Mouse (Mus musculus) midbrain, postnatal 0 days (tissue): Measurements from ENCODE around the gene Qpct. TPM values are rescaled to one million over a fixed set of nuclear protein-coding genes. Genes with fewer than 3 reads are reported as not detected.
"Not testable (repeated sequence)": the region's sequence is repeated elsewhere in the genome, so short reads cannot be mapped to it uniquely, and the experiment has no call there.

ENCODE experiments used
- ATAC-seq: fragments of 200-750 bp; cut with Nextera tagmentation; 2 replicates; pipeline ENCODE4 v1.8.0; 2017; ENCODE audit warnings: moderate number of reproducible peaks, mild to moderate bottlenecking, moderate TSS enrichment, moderate library complexity; ENCODE audit not compliant: low FRiP score
- DNase-seq: peaks from one replicate; pipeline ENCODE4 v3.0.0-alpha.2; 2015; ENCODE audit warnings: low spot score
- H3K27ac ChIP-seq: fragments of 300-500 bp; sonication (generic); 2 replicates; pipeline ENCODE4 v1.5.1; 2014; ENCODE audit warnings: low read depth, mild to moderate bottlenecking, low read length, mixed read lengths
- H3K27me3 ChIP-seq: fragments of 300-500 bp; sonication (generic); 2 replicates; pipeline ENCODE4 v1.6.1; 2014; ENCODE audit warnings: low read length, control low read depth, mixed read lengths; ENCODE audit not compliant: insufficient read depth
- H3K36me3 ChIP-seq: fragments of 300-500 bp; sonication (generic); 2 replicates; pipeline ENCODE4 v1.6.1; 2014; ENCODE audit warnings: low read length, control low read depth, mixed read lengths; ENCODE audit not compliant: insufficient read depth
- H3K4me1 ChIP-seq: fragments of 300-500 bp; sonication (generic); 2 replicates; pipeline ENCODE4 v1.6.1; 2014; ENCODE audit warnings: mild to moderate bottlenecking, control low read depth, antibody characterized with exemption, low read length, mixed read lengths; ENCODE audit not compliant: insufficient read depth
- H3K4me2 ChIP-seq: fragments of 300-500 bp; sonication (generic); 2 replicates; pipeline ENCODE4 v1.6.1; 2014; ENCODE audit warnings: low read depth, mild to moderate bottlenecking, low read length, mixed read lengths; ENCODE audit not compliant: poor library complexity, severe bottlenecking
- H3K4me3 ChIP-seq: fragments of 300-500 bp; sonication (generic); 2 replicates; pipeline ENCODE4 v1.5.1; 2014; ENCODE audit warnings: low read depth, mild to moderate bottlenecking, low read length, moderate library complexity
- H3K9ac ChIP-seq: fragments of 300-500 bp; sonication (generic); replicated peaks from 2 replicates; pipeline ENCODE4 v1.6.1; 2014; ENCODE audit warnings: mild to moderate bottlenecking, low read length, moderate library complexity, mixed read lengths; ENCODE audit not compliant: poor library complexity, severe bottlenecking
- H3K9me3 ChIP-seq: fragments of 300-500 bp; sonication (generic); 2 replicates; pipeline ENCODE4 v1.6.1; 2016; ENCODE audit warnings: low read length, control low read depth
- CTCF ChIP-seq: IDR thresholded peaks from 2 replicates; pipeline ENCODE4 v1.5.1; 2016; ENCODE audit warnings: antibody characterized with exemption, mild to moderate bottlenecking
- WGBS: fragments of 180-500 bp; shearing (Covaris S2); extraction: QIAGEN DNeasy Blood & Tissue Kit; methylation state at CpG from one replicate; pipeline ENCODE4 v1.1.7; 2014; 5-methylcytosine and 5-hydroxymethylcytosine counted together
- polyA plus RNA-seq: library from polyadenylated mRNA; unstranded; fragments of >200 nt; fragmentation: Nextera tagmentation; extraction: Ambion mirVana; gene quantifications from 2 replicates; pipeline ENCODE4 v1.2.1, GENCODE M21; 2015
- total RNA-seq: library from RNA; depleted of rRNA; stranded (reverse); fragments of >200 nt; gene quantifications from 2 replicates; pipeline ENCODE4 v1.2.3, GENCODE M21; 2014

The Qpct gene
- total and polyA plus RNA-seq, 2 experiments from 2014 or later = 28.0 to 30.2 TPM

DNA sequence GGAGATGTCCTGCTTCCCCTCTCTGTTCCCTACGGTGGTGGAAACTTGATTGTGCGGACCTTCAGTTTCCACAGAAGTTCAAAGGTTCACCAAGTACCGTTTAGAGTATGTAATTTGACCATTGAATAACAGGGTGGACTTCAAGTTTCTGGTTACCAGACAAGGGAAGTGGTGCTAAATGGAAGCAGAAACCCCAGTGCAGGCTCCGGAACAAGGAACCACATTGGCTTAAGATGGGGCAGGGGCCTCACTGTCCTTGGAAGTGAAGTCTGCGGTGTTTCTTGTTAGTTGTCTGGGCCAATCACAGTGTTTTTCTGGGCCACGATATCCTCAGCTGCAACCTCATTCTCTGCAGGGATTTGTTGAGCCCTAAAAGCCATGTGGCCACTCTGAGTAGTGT lies 56.5 kb downstream of the Qpct start:
- no peak overlapping the region for H3K4me2 ChIP-seq
- H3K4me1 ChIP-seq = no peaks in the 10 kb centered on the region
- H3K9ac ChIP-seq = no peak overlapping the region
- H3K27ac ChIP-seq = no peak overlapping the region
- no peaks in the 10 kb centered on the region for H3K9me3 ChIP-seq
- no peak for TF ChIP-seq CTCF
- no peak overlapping the region for H3K4me3 ChIP-seq
- no peaks in the 10 kb centered on the region for H3K36me3 ChIP-seq
- 90% methylated on average over 6 of the region's 6 CpGs for WGBS
- ATAC-seq = no peak
- DNase-seq = no peak
- no peaks in the 10 kb centered on the region for H3K27me3 ChIP-seq

- Histone ChIP-seq H3K9ac (no peak overlapping the region), H3K27ac (no peak overlapping the region), H3K36me3 (no peaks in the 10 kb centered on the region), H3K4me1 (no peaks in the 10 kb centered on the region), H3K4me3 (no peak overlapping the region), H3K9me3 (no peaks in the 10 kb centered on the region), H3K4me2 (no peak overlapping the region), H3K27me3 (no peaks in the 10 kb centered on the region)
- no peak for TF ChIP-seq CTCF
- DNase-seq = no peak
- WGBS = 82% methylated on average over 9 of the region's 9 CpGs
- no peak for ATAC-seq
Observed at GRCm38 (mm10) chr17:79109576-79109975, 57.9 kb downstream of the Qpct start.

DNA sequence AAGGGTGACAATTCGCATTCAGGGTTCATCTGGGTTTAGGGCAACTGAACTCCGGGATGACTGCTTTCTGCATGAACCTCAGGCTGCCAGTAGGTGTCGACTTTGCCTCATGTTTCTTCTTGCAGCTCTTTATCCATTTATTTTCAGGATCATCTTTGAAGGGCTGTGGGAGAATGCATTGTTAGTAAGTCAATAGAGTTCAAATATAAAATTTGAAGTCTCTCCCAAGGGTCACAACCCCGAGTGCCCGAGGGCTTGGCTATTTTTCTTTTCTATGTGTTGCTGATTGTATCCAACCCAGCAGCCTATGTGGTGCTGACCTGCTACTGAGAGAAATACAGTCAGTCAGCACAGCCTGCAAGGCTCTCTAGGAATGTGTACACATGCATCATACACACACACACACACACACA lies 59.2 kb downstream of the Qpct start:
- ATAC-seq = peak; percentile 68; the same call in 1 of the 2 replicates
- 22% methylated on average over 5 of the region's 5 CpGs for WGBS
- no peaks in the 10 kb centered on the region for H3K4me1 ChIP-seq

DNA sequence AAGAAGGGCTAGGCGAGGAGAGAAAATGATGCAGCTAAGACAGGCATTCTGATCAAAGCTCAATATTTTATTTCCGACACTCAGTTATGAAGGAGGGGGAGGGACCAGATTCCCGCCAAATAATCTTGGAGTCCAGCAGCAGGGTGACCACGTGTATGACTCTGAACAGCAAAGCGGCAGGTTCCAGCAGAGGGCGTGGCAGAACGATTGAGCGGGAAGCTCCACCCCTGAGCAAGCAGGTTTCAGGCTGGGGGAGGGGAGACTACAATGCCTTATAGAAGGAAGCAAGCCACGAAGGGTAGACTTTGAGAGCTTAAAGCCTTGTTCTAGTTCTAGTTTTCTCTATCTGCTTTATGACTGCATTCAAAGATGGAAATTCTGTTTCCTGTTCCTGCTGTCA lies 63.5 kb downstream of the Qpct start:
- H3K27ac ChIP-seq, H3K27me3 ChIP-seq, ATAC-seq, H3K36me3 ChIP-seq, H3K9me3 ChIP-seq, H3K4me2 ChIP-seq, H3K9ac ChIP-seq, H3K4me3 ChIP-seq, DNase-seq, H3K4me1 ChIP-seq: not testable (repeated sequence)
- 56% methylated on average over 9 of the region's 9 CpGs for WGBS

More for the DNA sequence above, 59.2 kb downstream of the Qpct start:
- no peaks in the 10 kb centered on the region for H3K27me3 ChIP-seq
- TF ChIP-seq CTCF = peak; percentile 97
- no peak overlapping the region for H3K27ac ChIP-seq
- DNase-seq = peak; percentile 80
- H3K4me3 ChIP-seq = no peak overlapping the region
- H3K9me3 ChIP-seq = no peaks in the 10 kb centered on the region
- no peaks in the 10 kb centered on the region for H3K36me3 ChIP-seq
- no peak overlapping the region for H3K9ac ChIP-seq
- no peak overlapping the region for H3K4me2 ChIP-seq

GRCm38 (mm10) chr17:79119066-79119465 lies 67.4 kb downstream of the Qpct start:
- ATAC-seq (no peak), DNase-seq (no peak)
- no peak overlapping the region for H3K4me3 ChIP-seq
- no peak overlapping the region for H3K9ac ChIP-seq
- TF ChIP-seq CTCF = no peak
- 78% methylated on average over 1 of the region's 1 CpGs for WGBS
- no peaks in the 10 kb centered on the region for H3K36me3 ChIP-seq
- peaks cover 4% of the 10 kb centered on the region; the same call in 1 of the 2 replicates for H3K9me3 ChIP-seq
- H3K4me1 ChIP-seq = no peaks in the 10 kb centered on the region
- H3K4me2 ChIP-seq = no peak overlapping the region
- H3K27me3 ChIP-seq = no peaks in the 10 kb centered on the region
- no peak overlapping the region for H3K27ac ChIP-seq

- Histone ChIP-seq H3K9me3 (peaks cover 4% of the 10 kb centered on the region; the same call in 1 of the 2 replicates), H3K27ac (no peak overlapping the region), H3K27me3 (no peaks in the 10 kb centered on the region), H3K4me1 (no peaks in the 10 kb centered on the region), H3K4me3 (no peak overlapping the region), H3K9ac (no peak overlapping the region), H3K36me3 (no peaks in the 10 kb centered on the region), H3K4me2 (no peak overlapping the region)
- TF ChIP-seq CTCF = no peak
- 85% methylated on average over 3 of the region's 3 CpGs for WGBS
- DNase-seq = no peak
- no peak for ATAC-seq
Observed at GRCm38 (mm10) chr17:79120269-79120668, 68.6 kb downstream of the Qpct start.
